Mouse (Mus musculus): ENCODE measurements at regions not wholly inside any gene's neighbourhood (a gene's known extent, or its start where the extent isn't known, plus 50 kb on each side); places are given as distances from the start of the nearest gene placed in this dataset.

- TF ChIP-seq POLR2A (IDR thresholded peaks at IDR 0.05; ENCODE audit: insufficient read depth, low read depth, low read length) (no peak), CTCF (IDR thresholded peaks at IDR 0.05) (no peak), EP300 (IDR thresholded peaks at IDR 0.05; ENCODE audit: insufficient read depth, low read depth, low read length) (no peak)
Observed at GRCm38 (mm10) chr14:72829261-72829660, 119.5 kb upstream of the Fndc3a start.

All from heart, adult 2 months (tissue).